Mouse (Mus musculus): ENCODE measurements around the gene E2f6. TPM values are rescaled to one million over a fixed set of nuclear protein-coding genes. Genes with fewer than 3 reads are reported as not detected.

The E2f6 gene
- total and polyA plus RNA-seq, 3 experiments: 35.4 to 67.0 TPM; not detected in 1

DNA sequence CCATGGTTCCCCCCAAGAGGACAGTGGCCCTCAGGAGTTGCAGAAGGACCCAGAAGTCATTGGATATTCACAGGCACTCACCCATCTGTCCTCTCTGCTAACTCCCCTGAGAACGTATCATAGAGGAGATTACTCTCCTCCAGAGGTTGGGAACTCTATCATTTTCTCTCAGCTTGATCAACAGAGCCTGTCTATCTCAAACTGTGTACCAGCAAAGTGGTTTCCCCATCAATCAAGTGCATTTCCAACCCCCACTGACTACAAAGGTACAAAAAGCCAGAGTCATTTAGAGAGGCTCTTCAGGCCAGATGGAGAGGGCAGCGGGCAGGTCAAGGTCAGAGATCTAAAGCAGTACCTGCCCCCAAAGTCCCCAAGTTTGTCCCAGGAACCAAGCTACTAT is 42.1 kb upstream of the E2f6 start:
- Histone ChIP-seq H3K9ac (ENCODE audit: control insufficient read depth, low read depth, low read length, poor library complexity, severe bottlenecking) (no peak overlapping the region), H3K79me2 (ENCODE audit: control insufficient read depth, insufficient read depth, low read length, poor library complexity) (no peaks in the 10 kb centered on the region), H3K27me3 (ENCODE audit: control insufficient read depth in 1 of 2, insufficient read depth in 2 of 2, low read length in 2 of 2) (peaks cover 3 to 4% of the 10 kb centered on the region in 2 experiments), H3K4me3 (ENCODE audit: control insufficient read depth in 1 of 2, insufficient read depth in 1 of 2, low read depth in 2 of 2, low read length in 2 of 2) (no peak overlapping the region), H3K27ac (ENCODE audit: control insufficient read depth, low read depth, low read length) (no peak overlapping the region), H3K36me3 (ENCODE audit: control insufficient read depth in 1 of 2, insufficient read depth in 2 of 2, low read length in 2 of 2) (no peaks in the 10 kb centered on the region), H3K9me3 (replicated peaks; ENCODE audit: insufficient read depth, low read length) (no peaks in the 10 kb centered on the region), H3K4me1 (ENCODE audit: control insufficient read depth in 1 of 2, insufficient read depth in 2 of 2, low read length in 2 of 2) (no peaks in the 10 kb centered on the region)
- no peak for DNase-seq (ENCODE audit: low read depth, low spot score)
- TF ChIP-seq GATA1 (IDR thresholded peaks at IDR 0.05; ENCODE audit: low read depth, low read length) (no peak), MXI1 (IDR thresholded peaks at IDR 0.05; ENCODE audit: low read depth, low read length) (no peak), MAFK (IDR thresholded peaks at IDR 0.05; ENCODE audit: borderline replicate concordance, low read depth, low read length) (no peak), CHD2 (IDR thresholded peaks at IDR 0.05; ENCODE audit: low read length) (no peak), USF1 (IDR thresholded peaks at IDR 0.05; ENCODE audit: low read depth, low read length) (no peak), MAX (IDR thresholded peaks at IDR 0.05; ENCODE audit: low read length) (no peak), TBP (IDR thresholded peaks at IDR 0.05; ENCODE audit: low read depth, low read length) (no peak), CTCF (IDR thresholded peaks at IDR 0.05 in 2 of 3, conservative IDR thresholded peaks at IDR 0.05 in 1 of 3; ENCODE audit: control insufficient read depth in 1 of 3, insufficient read depth in 1 of 3, low read depth in 2 of 3, low read length in 3 of 3, poor library complexity in 1 of 3, severe bottlenecking in 1 of 3) (no peak), ZMIZ1 (IDR thresholded peaks at IDR 0.05; ENCODE audit: low read depth, low read length) (no peak), TAL1 (IDR thresholded peaks at IDR 0.05; ENCODE audit: low read length) (no peak), MYB (IDR thresholded peaks at IDR 0.05; ENCODE audit: low read depth, low read length) (no peak), MEF2A (IDR thresholded peaks at IDR 0.05; ENCODE audit: extremely low read depth, insufficient replicate concordance, low read depth, low read length, poor library complexity, severe bottlenecking) (no peak), JUND (IDR thresholded peaks at IDR 0.05; ENCODE audit: low read depth, low read length) (no peak), HCFC1 (IDR thresholded peaks at IDR 0.05; ENCODE audit: low read depth, low read length) (no peak)

DNA sequence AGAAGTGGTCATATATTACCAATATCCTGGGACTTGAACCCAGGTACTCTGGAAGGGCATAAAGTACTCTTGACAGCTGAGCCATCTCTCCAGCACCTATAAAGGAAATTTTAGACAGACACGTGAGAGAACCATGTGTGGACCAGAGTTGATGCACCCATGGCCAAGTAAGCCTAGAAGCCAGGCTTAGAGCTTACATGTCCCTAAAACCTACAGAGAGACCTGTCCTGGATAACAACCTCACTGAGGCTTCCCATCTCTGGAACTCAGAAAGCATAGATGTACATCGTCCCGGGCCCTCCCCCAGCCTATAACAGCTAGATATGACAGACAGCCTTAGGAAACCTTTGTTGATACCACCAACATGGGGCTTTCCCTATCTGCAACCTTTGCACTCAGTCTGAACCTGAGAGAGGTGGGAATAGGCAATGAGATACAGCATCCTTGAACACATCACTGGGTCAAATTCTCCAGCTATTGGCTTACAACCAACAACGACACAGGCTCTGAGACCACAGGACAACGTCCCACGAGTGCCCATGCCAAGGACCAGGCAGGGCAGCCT is 41.1 kb upstream of the E2f6 start:
- H3K36me3 ChIP-seq (ENCODE audit: control insufficient read depth in 1 of 2, insufficient read depth in 2 of 2, low read length in 2 of 2): no peaks in the 10 kb centered on the region
- H3K4me3 ChIP-seq (ENCODE audit: control insufficient read depth in 1 of 2, insufficient read depth in 1 of 2, low read depth in 2 of 2, low read length in 2 of 2): no peak overlapping the region
- no peaks in the 10 kb centered on the region for H3K79me2 ChIP-seq (ENCODE audit: control insufficient read depth, insufficient read depth, low read length, poor library complexity)
- H3K9ac ChIP-seq (ENCODE audit: control insufficient read depth, low read depth, low read length, poor library complexity, severe bottlenecking): no peak overlapping the region
- H3K9me3 ChIP-seq (replicated peaks; ENCODE audit: insufficient read depth, low read length): no peaks in the 10 kb centered on the region
- no peaks in the 10 kb centered on the region for H3K4me1 ChIP-seq (ENCODE audit: control insufficient read depth in 1 of 2, insufficient read depth in 2 of 2, low read length in 2 of 2)
- no peak for DNase-seq (ENCODE audit: low read depth, low spot score)
- H3K27ac ChIP-seq (ENCODE audit: control insufficient read depth, low read depth, low read length): no peak overlapping the region
- peaks cover 6 to 7% of the 10 kb centered on the region in 2 experiments for H3K27me3 ChIP-seq (ENCODE audit: control insufficient read depth in 1 of 2, insufficient read depth in 2 of 2, low read length in 2 of 2)
- no peak for TF ChIP-seq GATA1 (IDR thresholded peaks at IDR 0.05; ENCODE audit: low read depth, low read length)
- TF ChIP-seq MXI1 (IDR thresholded peaks at IDR 0.05; ENCODE audit: low read depth, low read length): no peak
- no peak for TF ChIP-seq POLR2AphosphoS5 (IDR thresholded peaks at IDR 0.05; ENCODE audit: borderline replicate concordance, low read depth, low read length)
- no peak for TF ChIP-seq USF2 (IDR thresholded peaks at IDR 0.05; ENCODE audit: borderline replicate concordance in 1 of 2, insufficient read depth in 1 of 2, low read depth in 1 of 2, low read length in 2 of 2)
- TF ChIP-seq MAX (IDR thresholded peaks at IDR 0.05; ENCODE audit: low read length): no peak
- TF ChIP-seq SIN3A (IDR thresholded peaks at IDR 0.05; ENCODE audit: low read length): no peak
- no peak for TF ChIP-seq RCOR1 (IDR thresholded peaks at IDR 0.05; ENCODE audit: low read depth, low read length)
- TF ChIP-seq MYB (IDR thresholded peaks at IDR 0.05; ENCODE audit: low read depth, low read length): no peak
- no peak for TF ChIP-seq RAD21 (IDR thresholded peaks at IDR 0.05; ENCODE audit: low read depth, low read length)
- no peak for TF ChIP-seq CTCF (IDR thresholded peaks at IDR 0.05 in 2 of 3, conservative IDR thresholded peaks at IDR 0.05 in 1 of 3; ENCODE audit: control insufficient read depth in 1 of 3, insufficient read depth in 1 of 3, low read depth in 2 of 3, low read length in 3 of 3, poor library complexity in 1 of 3, severe bottlenecking in 1 of 3)
- TF ChIP-seq TAL1 (IDR thresholded peaks at IDR 0.05; ENCODE audit: low read length): no peak
- no peak for TF ChIP-seq ZMIZ1 (IDR thresholded peaks at IDR 0.05; ENCODE audit: low read depth, low read length)
- TF ChIP-seq ZC3H11A (IDR thresholded peaks at IDR 0.05; ENCODE audit: low read depth, low read length): no peak
- TF ChIP-seq POLR2A (IDR thresholded peaks at IDR 0.05; ENCODE audit: control insufficient read depth in 1 of 2, insufficient read depth in 1 of 2, low read depth in 1 of 2, low read length in 2 of 2, poor library complexity in 1 of 2): no peak
